Mouse (Mus musculus): ENCODE results near the gene Slc27a2. TPM values are rescaled to one million over a fixed set of nuclear protein-coding genes. Genes with fewer than 3 reads are reported as not detected.
"Not testable (repeated sequence)": the region's sequence is repeated elsewhere in the genome, so short reads cannot be mapped to it uniquely, and the experiment has no call there.

The Slc27a2 gene
- polyA plus RNA-seq, 1 experiment: not detected

GRCm38 (mm10) chr2:126522056-126522455 is 30.2 kb upstream of the Slc27a2 start:
- Histone ChIP-seq H3K4me1 (ENCODE audit: control insufficient read depth, insufficient read depth, low read length) (no peaks in the 10 kb centered on the region), H3K4me3 (ENCODE audit: insufficient read depth, low read depth, low read length) (no peak overlapping the region), H3K27ac (ENCODE audit: insufficient read depth, low read depth, low read length) (no peak overlapping the region)
- 58% methylated on average over 8 of the region's 8 CpGs for WGBS
- TF ChIP-seq POLR2A (IDR thresholded peaks at IDR 0.05; ENCODE audit: insufficient read depth, low read depth, low read length): no peak
- no peak for TF ChIP-seq CTCF (IDR thresholded peaks at IDR 0.05; ENCODE audit: insufficient read depth, low read depth, low read length)

- not testable (repeated sequence) for H3K4me1 ChIP-seq (ENCODE audit: control insufficient read depth, insufficient read depth, low read length); H3K4me3 ChIP-seq (ENCODE audit: insufficient read depth, low read depth, low read length); H3K27ac ChIP-seq (ENCODE audit: insufficient read depth, low read depth, low read length)
- WGBS: 60% methylated on average over 5 of the region's 5 CpGs
Measured at GRCm38 (mm10) chr2:126523101-126523745, 29.0 kb upstream of the Slc27a2 start.

- 88% methylated on average over 2 of the region's 2 CpGs for WGBS
- no peak for TF ChIP-seq CTCF (IDR thresholded peaks at IDR 0.05; ENCODE audit: insufficient read depth, low read depth, low read length)
- TF ChIP-seq POLR2A (IDR thresholded peaks at IDR 0.05; ENCODE audit: insufficient read depth, low read depth, low read length): no peak
- no peak overlapping the region for H3K27ac ChIP-seq (ENCODE audit: insufficient read depth, low read depth, low read length)
- no peak overlapping the region for H3K4me3 ChIP-seq (ENCODE audit: insufficient read depth, low read depth, low read length)
- no peaks in the 10 kb centered on the region for H3K4me1 ChIP-seq (ENCODE audit: control insufficient read depth, insufficient read depth, low read length)
Measured at GRCm38 (mm10) chr2:126524271-126524670, 27.9 kb upstream of the Slc27a2 start.

- TF ChIP-seq POLR2A (IDR thresholded peaks at IDR 0.05; ENCODE audit: insufficient read depth, low read depth, low read length) (no peak), CTCF (IDR thresholded peaks at IDR 0.05; ENCODE audit: insufficient read depth, low read depth, low read length) (no peak)
- Histone ChIP-seq H3K4me1 (ENCODE audit: control insufficient read depth, insufficient read depth, low read length) (no peaks in the 10 kb centered on the region), H3K4me3 (ENCODE audit: insufficient read depth, low read depth, low read length) (no peak overlapping the region), H3K27ac (ENCODE audit: insufficient read depth, low read depth, low read length) (no peak overlapping the region)
- 91% methylated on average over 8 of the region's 8 CpGs for WGBS
Measured at GRCm38 (mm10) chr2:126527461-126527860, 24.7 kb upstream of the Slc27a2 start.

GRCm38 (mm10) chr2:126530581-126530980 is 21.6 kb upstream of the Slc27a2 start:
- Histone ChIP-seq H3K4me3 (ENCODE audit: insufficient read depth, low read depth, low read length) (no peak overlapping the region), H3K4me1 (ENCODE audit: control insufficient read depth, insufficient read depth, low read length) (no peaks in the 10 kb centered on the region), H3K27ac (ENCODE audit: insufficient read depth, low read depth, low read length) (no peak overlapping the region)
- 78% methylated on average over 3 of the region's 3 CpGs for WGBS
- TF ChIP-seq POLR2A (IDR thresholded peaks at IDR 0.05; ENCODE audit: insufficient read depth, low read depth, low read length) (no peak), CTCF (IDR thresholded peaks at IDR 0.05; ENCODE audit: insufficient read depth, low read depth, low read length) (no peak)

- Histone ChIP-seq H3K27ac (ENCODE audit: insufficient read depth, low read depth, low read length) (no peak overlapping the region), H3K4me3 (ENCODE audit: insufficient read depth, low read depth, low read length) (no peak overlapping the region), H3K4me1 (ENCODE audit: control insufficient read depth, insufficient read depth, low read length) (no peaks in the 10 kb centered on the region)
- TF ChIP-seq POLR2A (IDR thresholded peaks at IDR 0.05; ENCODE audit: insufficient read depth, low read depth, low read length): no peak
- no peak for TF ChIP-seq CTCF (IDR thresholded peaks at IDR 0.05; ENCODE audit: insufficient read depth, low read depth, low read length)
Measured at GRCm38 (mm10) chr2:126537654-126538053, 14.6 kb upstream of the Slc27a2 start.

GRCm38 (mm10) chr2:126540390-126540925 is 11.7 kb upstream of the Slc27a2 start:
- no peaks in the 10 kb centered on the region for H3K4me1 ChIP-seq (ENCODE audit: control insufficient read depth, insufficient read depth, low read length)
- H3K27ac ChIP-seq (ENCODE audit: insufficient read depth, low read depth, low read length): no peak overlapping the region
- 86% methylated on average over 6 of the region's 6 CpGs for WGBS
- TF ChIP-seq POLR2A (IDR thresholded peaks at IDR 0.05; ENCODE audit: insufficient read depth, low read depth, low read length) (no peak), CTCF (IDR thresholded peaks at IDR 0.05; ENCODE audit: insufficient read depth, low read depth, low read length) (no peak)
- no peak overlapping the region for H3K4me3 ChIP-seq (ENCODE audit: insufficient read depth, low read depth, low read length)

- Histone ChIP-seq H3K27ac (ENCODE audit: insufficient read depth, low read depth, low read length) (no peak overlapping the region), H3K4me3 (ENCODE audit: insufficient read depth, low read depth, low read length) (no peak overlapping the region), H3K4me1 (ENCODE audit: control insufficient read depth, insufficient read depth, low read length) (no peaks in the 10 kb centered on the region)
- TF ChIP-seq POLR2A (IDR thresholded peaks at IDR 0.05; ENCODE audit: insufficient read depth, low read depth, low read length) (no peak), CTCF (IDR thresholded peaks at IDR 0.05; ENCODE audit: insufficient read depth, low read depth, low read length) (no peak)
- WGBS: 67% methylated on average over 5 of the region's 5 CpGs
Measured at GRCm38 (mm10) chr2:126542211-126542610, 10.0 kb upstream of the Slc27a2 start.

GRCm38 (mm10) chr2:126545297-126545696 is 6.9 kb upstream of the Slc27a2 start:
- 80% methylated on average over 5 of the region's 5 CpGs for WGBS
- no peak overlapping the region for H3K4me3 ChIP-seq (ENCODE audit: insufficient read depth, low read depth, low read length)
- no peak overlapping the region for H3K27ac ChIP-seq (ENCODE audit: insufficient read depth, low read depth, low read length)
- no peaks in the 10 kb centered on the region for H3K4me1 ChIP-seq (ENCODE audit: control insufficient read depth, insufficient read depth, low read length)
- no peak for TF ChIP-seq CTCF (IDR thresholded peaks at IDR 0.05; ENCODE audit: insufficient read depth, low read depth, low read length)
- TF ChIP-seq POLR2A (IDR thresholded peaks at IDR 0.05; ENCODE audit: insufficient read depth, low read depth, low read length): no peak

- H3K4me1 ChIP-seq (ENCODE audit: control insufficient read depth, insufficient read depth, low read length): no peaks in the 10 kb centered on the region
- TF ChIP-seq CTCF (IDR thresholded peaks at IDR 0.05; ENCODE audit: insufficient read depth, low read depth, low read length) (no peak), POLR2A (IDR thresholded peaks at IDR 0.05; ENCODE audit: insufficient read depth, low read depth, low read length) (no peak)
- WGBS: 79% methylated on average over 3 of the region's 3 CpGs
- no peak overlapping the region for H3K4me3 ChIP-seq (ENCODE audit: insufficient read depth, low read depth, low read length)
- no peak overlapping the region for H3K27ac ChIP-seq (ENCODE audit: insufficient read depth, low read depth, low read length)
Measured at GRCm38 (mm10) chr2:126546392-126546791, 5.8 kb upstream of the Slc27a2 start.
